ENCODE assay signal across 9 mouse cellular contexts in the genomic region with DNA sequence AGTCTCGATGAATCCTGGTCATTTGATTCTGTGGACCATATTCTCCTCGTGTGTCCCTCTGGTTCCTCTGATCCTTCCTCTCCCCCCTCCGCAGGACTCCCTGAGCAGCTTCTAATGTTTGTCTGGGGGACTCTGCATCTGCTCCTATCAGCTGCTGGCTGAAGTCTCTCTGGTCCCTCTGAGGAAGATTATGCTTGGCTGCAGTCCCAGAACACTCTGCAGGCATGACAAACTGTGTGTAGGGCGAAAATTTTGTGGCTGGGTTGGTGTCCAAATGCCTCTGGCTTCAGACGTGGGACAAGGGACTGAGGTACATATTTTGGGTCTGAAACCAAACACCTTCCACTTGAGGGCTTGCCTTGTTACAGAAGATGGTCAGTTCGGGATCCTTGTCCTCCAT. TPM values are rescaled to one million over a fixed set of nuclear protein-coding genes. Genes with fewer than 3 reads are reported as not detected.
DNase-seq lines count a peak whose midpoint lies in the region; ATAC-seq lines count a peak whose summit lies in the region.
"Had no signal": no experiment of that assay in that cellular context is flagged by ENCODE, and none has a peak within 500 bp of the region (broad histone marks: within the 10 kb centered on the region; RNA-seq: fewer than 3 reads in every experiment).

No protein-coding gene starts in this region.

- WGBS in hindbrain, embryonic 13.5 days, result 57% methylated on average over 6 of the region's 6 CpGs
- 68% methylated on average over 6 of the region's 6 CpGs for WGBS in hindbrain, embryonic 10.5 days

- no peak for DNase-seq in hindbrain, embryonic 10.5 days (ENCODE audit: low spot score)
- DNase-seq in adrenal gland, postnatal 14 days, result peak; percentile 67
- DNase-seq in heart, adult 11 months, result peak; percentile 99
- DNase-seq in kidney, adult 9 months, result peak; percentile 56
- DNase-seq in B cell, adult 2 months, result no peak
- no peak for DNase-seq in thymus, postnatal 36 days

- H3K4me3 ChIP-seq in hindbrain, embryonic 13.5 days, result no peak overlapping the region
- no peak overlapping the region for H3K4me3 ChIP-seq in hindbrain, embryonic 10.5 days
- H3K4me3 ChIP-seq: limb, embryonic 12.5 days had no signal

- no peaks in the 10 kb centered on the region for H3K27me3 ChIP-seq in hindbrain, embryonic 13.5 days
- H3K27me3 ChIP-seq in hindbrain, embryonic 10.5 days (ENCODE audit: insufficient read depth, poor library complexity, severe bottlenecking), result no peaks in the 10 kb centered on the region
- H3K27me3 ChIP-seq: limb, embryonic 12.5 days had no signal

- no peaks in the 10 kb centered on the region for H3K9me3 ChIP-seq in hindbrain, embryonic 13.5 days
- no peaks in the 10 kb centered on the region for H3K9me3 ChIP-seq in hindbrain, embryonic 10.5 days
- H3K9me3 ChIP-seq: limb, embryonic 12.5 days had no signal

- peak; percentile 52; the same call in 1 of the 2 replicates for ATAC-seq in hindbrain, embryonic 13.5 days (ENCODE audit: low FRiP score)
- peak; percentile 87 for ATAC-seq in megakaryocyte progenitor cell, adult 5-6 weeks (replicated peaks; ENCODE audit: poor library complexity)

- no peak overlapping the region for H3K9ac ChIP-seq in hindbrain, embryonic 13.5 days
- H3K9ac ChIP-seq: limb, embryonic 12.5 days had no signal

- H3K27ac ChIP-seq in hindbrain, embryonic 13.5 days, result peak overlapping the region; percentile 0; the same call in 1 of the 2 replicates
- H3K27ac ChIP-seq in hindbrain, embryonic 10.5 days, result no peak overlapping the region
- H3K27ac ChIP-seq: limb, embryonic 12.5 days had no signal

- H3K4me2 ChIP-seq in hindbrain, embryonic 13.5 days, result no peak overlapping the region
- H3K4me2 ChIP-seq: limb, embryonic 12.5 days had no signal

- H3K4me1 ChIP-seq in hindbrain, embryonic 13.5 days (replicated peaks), result peaks cover 21% of the 10 kb centered on the region
- H3K4me1 ChIP-seq in hindbrain, embryonic 10.5 days (replicated peaks), result peaks cover 4% of the 10 kb centered on the region; the same call in 1 of the 2 replicates

- H3K36me3 ChIP-seq in hindbrain, embryonic 13.5 days, result no peaks in the 10 kb centered on the region
- no peaks in the 10 kb centered on the region for H3K36me3 ChIP-seq in hindbrain, embryonic 10.5 days
- H3K36me3 ChIP-seq: limb, embryonic 12.5 days had no signal

RNA-seq across cellular contexts. Expression of a gene that starts 13.1 kb away (rescaled TPM):
- polyA plus RNA-seq in hindbrain, embryonic 13.5 days (2015; fragmentation: Nextera tagmentation; extraction: Ambion mirVana), result 8.5 and 10.7 TPM in 2 replicates
- polyA plus RNA-seq in hindbrain, embryonic 10.5 days (2016; fragmentation: Nextera tagmentation; extraction: Ambion mirVana), result 3.2 and 3.4 TPM in 2 replicates
- 0.26 TPM in 1 of 2 replicates, not detected in the other for total RNA-seq in adrenal gland, postnatal 14 days (2021)
- total RNA-seq in megakaryocyte progenitor cell, adult 5-6 weeks (2015), result 0.39 and 0.52 TPM in 2 replicates
- 20.9 and 25.2 TPM in 2 replicates for total RNA-seq in megakaryocyte progenitor cell, adult 5-6 weeks (2017)

Comparison
In these comparisons a context has a peak if more than half of its experiments do, and no peak if none do; other contexts are left out.
1. DNase-seq: peak in adrenal gland, postnatal 14 days (single experiment), heart, adult 11 months (single experiment) and kidney, adult 9 months (single experiment); none in hindbrain, embryonic 10.5 days (single experiment), B cell, adult 2 months (0 of 2) and thymus, postnatal 36 days (0 of 2).